Mouse (Mus musculus) stomach, postnatal 0 days (tissue): ENCODE data around the gene Tnfsf10.

ENCODE experiments used
- CTCF ChIP-seq: IDR thresholded peaks from 2 replicates; pipeline ENCODE4 v1.5.1; 2016; ENCODE audit warnings: antibody characterized with exemption, low read depth, mild to moderate bottlenecking, moderate library complexity
- EP300 ChIP-seq: optimal IDR thresholded peaks from 2 replicates; pipeline ENCODE3; 2016; ENCODE audit warnings: antibody characterized with exemption

GRCm38 (mm10) chr3:27283071-27283713 lies 33.6 kb upstream of the Tnfsf10 start:
- TF ChIP-seq CTCF (no peak), EP300 (no peak)
